Mouse (Mus musculus) midbrain, postnatal 0 days (tissue): Measurements from ENCODE around the gene Mrpl12. TPM values are rescaled to one million over a fixed set of nuclear protein-coding genes. Genes with fewer than 3 reads are reported as not detected.

Experiments
- ATAC-seq: fragments of 200-750 bp; cut with Nextera tagmentation; 2 replicates; pipeline ENCODE4 v1.8.0; 2017; ENCODE audit warnings: moderate number of reproducible peaks, mild to moderate bottlenecking, moderate TSS enrichment, moderate library complexity; ENCODE audit not compliant: low FRiP score
- DNase-seq: peaks from one replicate; pipeline ENCODE4 v3.0.0-alpha.2; 2015; ENCODE audit warnings: low spot score
- H3K27ac ChIP-seq: fragments of 300-500 bp; sonication (generic); 2 replicates; pipeline ENCODE4 v1.5.1; 2014; ENCODE audit warnings: low read depth, mild to moderate bottlenecking, low read length, mixed read lengths
- H3K27me3 ChIP-seq: fragments of 300-500 bp; sonication (generic); 2 replicates; pipeline ENCODE4 v1.6.1; 2014; ENCODE audit warnings: low read length, control low read depth, mixed read lengths; ENCODE audit not compliant: insufficient read depth
- H3K36me3 ChIP-seq: fragments of 300-500 bp; sonication (generic); 2 replicates; pipeline ENCODE4 v1.6.1; 2014; ENCODE audit warnings: low read length, control low read depth, mixed read lengths; ENCODE audit not compliant: insufficient read depth
- H3K4me1 ChIP-seq: fragments of 300-500 bp; sonication (generic); 2 replicates; pipeline ENCODE4 v1.6.1; 2014; ENCODE audit warnings: mild to moderate bottlenecking, control low read depth, antibody characterized with exemption, low read length, mixed read lengths; ENCODE audit not compliant: insufficient read depth
- H3K4me2 ChIP-seq: fragments of 300-500 bp; sonication (generic); 2 replicates; pipeline ENCODE4 v1.6.1; 2014; ENCODE audit warnings: low read depth, mild to moderate bottlenecking, low read length, mixed read lengths; ENCODE audit not compliant: poor library complexity, severe bottlenecking
- H3K4me3 ChIP-seq: fragments of 300-500 bp; sonication (generic); 2 replicates; pipeline ENCODE4 v1.5.1; 2014; ENCODE audit warnings: low read depth, mild to moderate bottlenecking, low read length, moderate library complexity
- H3K9ac ChIP-seq: fragments of 300-500 bp; sonication (generic); replicated peaks from 2 replicates; pipeline ENCODE4 v1.6.1; 2014; ENCODE audit warnings: mild to moderate bottlenecking, low read length, moderate library complexity, mixed read lengths; ENCODE audit not compliant: poor library complexity, severe bottlenecking
- H3K9me3 ChIP-seq: fragments of 300-500 bp; sonication (generic); 2 replicates; pipeline ENCODE4 v1.6.1; 2016; ENCODE audit warnings: low read length, control low read depth
- CTCF ChIP-seq: IDR thresholded peaks from 2 replicates; pipeline ENCODE4 v1.5.1; 2016; ENCODE audit warnings: antibody characterized with exemption, mild to moderate bottlenecking
- WGBS: fragments of 180-500 bp; shearing (Covaris S2); extraction: QIAGEN DNeasy Blood & Tissue Kit; methylation state at CpG from one replicate; pipeline ENCODE4 v1.1.7; 2014; 5-methylcytosine and 5-hydroxymethylcytosine counted together
- polyA plus RNA-seq: library from polyadenylated mRNA; unstranded; fragments of >200 nt; fragmentation: Nextera tagmentation; extraction: Ambion mirVana; gene quantifications from 2 replicates; pipeline ENCODE4 v1.2.1, GENCODE M21; 2015
- total RNA-seq: library from RNA; depleted of rRNA; stranded (reverse); fragments of >200 nt; gene quantifications from 2 replicates; pipeline ENCODE4 v1.2.3, GENCODE M21; 2014

Gene Mrpl12
- total and polyA plus RNA-seq, 2 experiments from 2014 or later = 42.7 to 147 TPM

- H3K4me1 ChIP-seq = no peaks in the 10 kb centered on the region
- WGBS = 58% methylated on average over 4 of the region's 4 CpGs
- peak; percentile 53 for TF ChIP-seq CTCF
- DNase-seq (no peak), ATAC-seq (no peak)
- no peak overlapping the region for H3K27ac ChIP-seq
- H3K9me3 ChIP-seq = no peaks in the 10 kb centered on the region
- H3K9ac ChIP-seq = no peak overlapping the region
- no peaks in the 10 kb centered on the region for H3K27me3 ChIP-seq
- no peak overlapping the region for H3K4me3 ChIP-seq
- no peak overlapping the region for H3K4me2 ChIP-seq
- H3K36me3 ChIP-seq = no peaks in the 10 kb centered on the region
Observed at GRCm38 (mm10) chr11:120506899-120507298, 22.5 kb downstream of the Mrpl12 start.

GRCm38 (mm10) chr11:120507611-120508289 is 23.3 kb downstream of the Mrpl12 start:
- Histone ChIP-seq H3K9me3 (no peaks in the 10 kb centered on the region), H3K4me1 (no peaks in the 10 kb centered on the region), H3K4me3 (no peak overlapping the region), H3K27ac (no peak overlapping the region), H3K4me2 (no peak overlapping the region), H3K9ac (no peak overlapping the region), H3K27me3 (no peaks in the 10 kb centered on the region), H3K36me3 (no peaks in the 10 kb centered on the region)
- ATAC-seq = no peak
- DNase-seq = no peak
- WGBS = 84% methylated on average over 13 of the region's 13 CpGs
- no peak for TF ChIP-seq CTCF

DNA sequence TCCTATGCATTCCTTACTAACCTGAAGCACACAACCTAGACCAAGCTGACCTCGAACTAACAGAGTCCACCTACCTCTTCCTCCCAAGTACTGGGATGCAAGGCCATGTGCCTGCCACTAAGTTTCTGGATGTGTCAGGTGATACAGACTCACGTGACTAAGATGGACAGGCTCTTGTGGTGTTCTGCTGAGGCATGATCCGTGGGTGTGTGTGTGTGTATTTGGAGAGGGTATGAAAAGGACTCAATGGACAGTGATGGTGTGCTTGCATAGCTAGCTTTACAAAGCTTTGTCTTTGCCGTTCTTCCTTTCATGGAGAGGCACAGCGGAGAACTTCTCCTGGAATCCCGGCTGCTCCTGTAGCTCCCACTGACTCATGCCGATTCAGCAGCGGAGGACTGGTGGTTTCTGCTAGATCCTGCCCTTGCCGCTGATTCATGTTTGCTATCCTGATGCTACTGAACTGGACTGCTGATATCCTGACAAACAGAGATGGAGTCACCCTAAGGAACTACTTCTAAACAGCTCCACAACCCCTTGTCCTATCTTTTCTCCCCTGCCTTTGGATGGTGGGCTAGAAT is 24.0 kb downstream of the Mrpl12 start:
- DNase-seq (no peak), ATAC-seq (no peak)
- Histone ChIP-seq H3K27me3 (no peaks in the 10 kb centered on the region), H3K27ac (no peak overlapping the region), H3K4me1 (no peaks in the 10 kb centered on the region), H3K4me3 (no peak overlapping the region), H3K9ac (no peak overlapping the region), H3K9me3 (no peaks in the 10 kb centered on the region), H3K36me3 (no peaks in the 10 kb centered on the region), H3K4me2 (no peak overlapping the region)
- no peak for TF ChIP-seq CTCF
- 90% methylated on average over 9 of the region's 9 CpGs for WGBS

GRCm38 (mm10) chr11:120509940-120510339 is 25.5 kb downstream of the Mrpl12 start:
- TF ChIP-seq CTCF = no peak
- Histone ChIP-seq H3K27ac (no peak overlapping the region), H3K27me3 (no peaks in the 10 kb centered on the region), H3K4me1 (no peaks in the 10 kb centered on the region), H3K36me3 (no peaks in the 10 kb centered on the region), H3K9me3 (no peaks in the 10 kb centered on the region), H3K4me2 (no peak overlapping the region), H3K4me3 (no peak overlapping the region), H3K9ac (no peak overlapping the region)
- ATAC-seq = no peak
- WGBS = 31% methylated on average over 4 of the region's 4 CpGs
- no peak for DNase-seq

DNA sequence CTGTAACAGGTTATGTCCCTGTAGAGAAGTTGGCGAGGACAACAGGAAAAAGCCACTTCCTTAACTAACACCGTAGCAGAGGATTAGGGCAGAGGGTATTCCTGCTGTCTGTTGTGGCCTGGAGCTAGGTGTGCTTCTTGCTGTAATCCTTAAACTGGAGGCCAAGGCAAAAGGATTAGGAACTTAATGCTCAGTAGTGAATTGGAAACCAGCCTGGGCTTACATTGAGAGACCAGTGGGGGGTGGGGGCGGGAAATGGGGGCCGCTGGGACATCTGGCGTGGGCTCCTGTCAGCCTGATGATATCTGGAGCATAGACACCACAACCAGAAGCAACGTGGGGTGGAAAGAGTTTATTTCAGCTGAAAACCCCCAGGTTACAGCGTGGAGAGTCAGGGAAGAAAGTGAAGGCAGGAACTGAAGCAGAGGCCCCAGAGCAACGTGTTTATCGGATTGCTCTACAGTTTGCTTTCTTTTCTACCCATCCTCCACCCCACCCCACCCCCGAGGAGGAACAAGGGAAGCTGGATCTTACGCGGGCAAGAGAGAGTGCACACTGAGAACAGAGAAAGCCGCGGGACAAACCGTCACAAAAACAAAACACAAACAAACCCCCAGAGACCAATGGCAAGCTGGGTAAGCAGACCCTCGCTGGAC is 26.1 kb downstream of the Mrpl12 start:
- no peak for ATAC-seq
- no peak for DNase-seq
- Histone ChIP-seq H3K9ac (no peak overlapping the region), H3K27me3 (no peaks in the 10 kb centered on the region), H3K4me1 (no peaks in the 10 kb centered on the region), H3K9me3 (no peaks in the 10 kb centered on the region), H3K4me3 (no peak overlapping the region), H3K36me3 (no peaks in the 10 kb centered on the region), H3K4me2 (0 out of 2 replicates have a peak overlapping the region, but pooled peaks have one; percentile 12), H3K27ac (no peak overlapping the region)
- TF ChIP-seq CTCF = no peak
- WGBS = 3% methylated on average over 16 of the region's 16 CpGs
